Mouse (Mus musculus): ENCODE data around the gene Klf1. TPM values are rescaled to one million over a fixed set of nuclear protein-coding genes. Genes with fewer than 3 reads are reported as not detected.

The Klf1 gene
- polyA plus RNA-seq, 1 experiment from 2014 or later: 149 TPM

- WGBS (ENCODE audit: insufficient replicate concordance): 75% methylated on average over 4 of the region's 4 CpGs
- no peak overlapping the region for H3K27ac ChIP-seq (ENCODE audit: low read depth)
Observed at GRCm38 (mm10) chr8:84873016-84873415, 28.7 kb upstream of the Klf1 start.

DNA sequence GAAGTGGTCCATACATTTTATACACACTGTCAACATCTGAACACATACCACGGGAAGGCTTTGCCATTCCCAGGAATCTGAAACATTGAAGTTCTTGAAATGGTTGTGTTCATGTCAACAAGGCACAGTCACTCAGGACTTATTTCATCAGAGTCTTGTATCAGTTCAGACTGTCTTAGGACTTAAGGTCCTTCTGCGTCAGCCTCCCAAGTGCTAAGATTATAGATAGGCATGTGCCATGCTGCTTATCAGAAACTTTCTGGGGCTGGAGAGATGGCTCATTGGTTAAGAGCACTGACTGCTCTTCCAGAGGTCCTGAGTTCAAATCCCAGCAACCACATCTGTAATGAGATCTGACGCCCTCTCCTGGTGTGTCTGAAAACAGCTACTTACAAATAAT is 27.4 kb upstream of the Klf1 start:
- WGBS (ENCODE audit: insufficient replicate concordance): 61% methylated on average over 3 of the region's 3 CpGs
- no peak overlapping the region for H3K9ac ChIP-seq (replicated peaks)
- ATAC-seq: no peak

More at GRCm38 (mm10) chr8:84873016-84873415, 28.7 kb upstream of the Klf1 start:
- H3K9me3 ChIP-seq (ENCODE audit: low read length): no peaks in the 10 kb centered on the region
- no peaks in the 10 kb centered on the region for H3K27me3 ChIP-seq (ENCODE audit: insufficient read depth, low read length)
- peaks cover 14% of the 10 kb centered on the region for H3K36me3 ChIP-seq (replicated peaks; ENCODE audit: insufficient read depth, low read length)
- ATAC-seq (no peak), DNase-seq (no peak)
- TF ChIP-seq CTCF (IDR thresholded peaks at IDR 0.05; ENCODE audit: low read depth) (no peak), EP300 (IDR thresholded peaks at IDR 0.05; ENCODE audit: low read depth) (no peak)
- peak overlapping the region; percentile 99 for H3K4me2 ChIP-seq (ENCODE audit: low read depth, low read length)
- 0 out of 2 replicates have a peak overlapping the region, but pooled peaks have one; percentile 62 for H3K9ac ChIP-seq (replicated peaks)
- H3K4me1 ChIP-seq (ENCODE audit: insufficient read depth): peaks cover 27% of the 10 kb centered on the region
- H3K4me3 ChIP-seq (ENCODE audit: low read depth, low read length): peak overlapping the region; percentile 52

GRCm38 (mm10) chr8:84877297-84878035 is 24.3 kb upstream of the Klf1 start:
- H3K4me1 ChIP-seq (ENCODE audit: insufficient read depth): peaks cover 19% of the 10 kb centered on the region
- 71% methylated on average over 3 of the region's 3 CpGs for WGBS (ENCODE audit: insufficient replicate concordance)
- peak; percentile 33; the same call in 1 of the 2 replicates for ATAC-seq

More for the DNA sequence above, 27.4 kb upstream of the Klf1 start:
- no peaks in the 10 kb centered on the region for H3K9me3 ChIP-seq (ENCODE audit: low read length)
- no peak overlapping the region; the same call in 1 of the 2 replicates for H3K27ac ChIP-seq (ENCODE audit: low read depth)
- H3K4me3 ChIP-seq (ENCODE audit: low read depth, low read length): no peak overlapping the region
- H3K27me3 ChIP-seq (ENCODE audit: insufficient read depth, low read length): no peaks in the 10 kb centered on the region
- no peak for DNase-seq
- H3K4me2 ChIP-seq (ENCODE audit: low read depth, low read length): no peak overlapping the region
- H3K4me1 ChIP-seq (ENCODE audit: insufficient read depth): peaks cover 27% of the 10 kb centered on the region
- peaks cover 2% of the 10 kb centered on the region; the same call in 1 of the 2 replicates for H3K36me3 ChIP-seq (replicated peaks; ENCODE audit: insufficient read depth, low read length)
- no peak for TF ChIP-seq EP300 (IDR thresholded peaks at IDR 0.05; ENCODE audit: low read depth)
- 0 out of 2 replicates have a peak, but pooled peaks have one; percentile 6 for TF ChIP-seq CTCF (IDR thresholded peaks at IDR 0.05; ENCODE audit: low read depth)

DNA sequence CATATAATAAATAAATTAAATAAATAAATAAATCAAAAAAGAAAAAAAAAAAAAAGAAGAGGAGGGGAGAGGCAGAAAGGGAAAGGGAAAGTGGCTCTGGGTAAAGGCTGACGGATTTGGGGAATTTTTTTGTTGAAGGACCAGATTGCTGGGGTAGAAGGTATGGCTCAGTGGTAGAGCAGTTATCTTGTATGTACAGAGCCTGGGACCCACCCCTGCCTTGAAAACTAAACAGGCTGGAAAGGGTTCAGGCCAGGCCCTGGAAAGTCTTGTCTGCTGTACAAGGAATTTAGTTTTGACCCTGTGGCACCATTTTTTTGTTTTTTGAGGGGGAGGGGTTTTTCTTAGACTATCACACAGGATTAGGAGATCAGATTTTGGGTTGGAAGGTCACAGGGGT is 22.8 kb upstream of the Klf1 start:
- ATAC-seq: no peak

More at GRCm38 (mm10) chr8:84877297-84878035, 24.3 kb upstream of the Klf1 start:
- H3K9ac ChIP-seq (replicated peaks): no peak overlapping the region
- no peaks in the 10 kb centered on the region for H3K27me3 ChIP-seq (ENCODE audit: insufficient read depth, low read length)
- H3K9me3 ChIP-seq (ENCODE audit: low read length): no peaks in the 10 kb centered on the region
- TF ChIP-seq CTCF (IDR thresholded peaks at IDR 0.05; ENCODE audit: low read depth): no peak
- TF ChIP-seq EP300 (IDR thresholded peaks at IDR 0.05; ENCODE audit: low read depth): no peak
- H3K27ac ChIP-seq (ENCODE audit: low read depth): no peak overlapping the region
- no peak overlapping the region for H3K4me3 ChIP-seq (ENCODE audit: low read depth, low read length)
- DNase-seq: no peak
- H3K4me2 ChIP-seq (ENCODE audit: low read depth, low read length): no peak overlapping the region
- no peaks in the 10 kb centered on the region for H3K36me3 ChIP-seq (replicated peaks; ENCODE audit: insufficient read depth, low read length)

DNA sequence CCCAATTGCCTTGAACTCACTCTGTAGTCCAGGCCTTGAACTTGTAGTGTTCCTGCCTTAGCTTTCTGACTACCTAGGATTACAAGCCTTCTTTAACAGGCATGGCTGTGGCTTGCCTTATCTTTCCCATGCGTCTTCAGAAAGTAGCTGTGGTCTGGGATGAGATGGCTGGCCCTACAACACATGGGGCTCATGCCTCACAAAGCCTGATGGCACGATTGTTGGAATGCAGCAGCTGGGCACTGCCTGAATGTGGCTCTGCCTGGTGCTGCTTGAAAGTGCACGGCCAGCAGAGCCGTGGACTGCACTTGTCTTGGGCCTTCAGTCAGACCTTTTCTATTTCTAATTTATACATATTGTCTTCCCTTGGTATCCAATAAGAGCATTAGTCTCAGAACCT is 17.0 kb upstream of the Klf1 start:
- peaks cover 40% of the 10 kb centered on the region for H3K36me3 ChIP-seq (replicated peaks; ENCODE audit: insufficient read depth, low read length)
- no peaks in the 10 kb centered on the region for H3K9me3 ChIP-seq (ENCODE audit: low read length)
- H3K4me1 ChIP-seq (ENCODE audit: insufficient read depth): no peaks in the 10 kb centered on the region
- no peak for DNase-seq
- H3K4me3 ChIP-seq (ENCODE audit: low read depth, low read length): no peak overlapping the region
- H3K27me3 ChIP-seq (ENCODE audit: insufficient read depth, low read length): no peaks in the 10 kb centered on the region
- H3K9ac ChIP-seq (replicated peaks): no peak overlapping the region
- ATAC-seq: no peak
- 61% methylated on average over 4 of the region's 4 CpGs for WGBS (ENCODE audit: insufficient replicate concordance)
- no peak overlapping the region for H3K27ac ChIP-seq (ENCODE audit: low read depth)
- H3K4me2 ChIP-seq (ENCODE audit: low read depth, low read length): no peak overlapping the region
- TF ChIP-seq CTCF (IDR thresholded peaks at IDR 0.05; ENCODE audit: low read depth) (no peak), EP300 (IDR thresholded peaks at IDR 0.05; ENCODE audit: low read depth) (no peak)

More for the DNA sequence above, 22.8 kb upstream of the Klf1 start:
- Histone ChIP-seq H3K27me3 (ENCODE audit: insufficient read depth, low read length) (no peaks in the 10 kb centered on the region), H3K36me3 (replicated peaks; ENCODE audit: insufficient read depth, low read length) (no peaks in the 10 kb centered on the region), H3K4me2 (ENCODE audit: low read depth, low read length) (no peak overlapping the region), H3K9me3 (ENCODE audit: low read length) (no peaks in the 10 kb centered on the region), H3K27ac (ENCODE audit: low read depth) (no peak overlapping the region), H3K9ac (replicated peaks) (no peak overlapping the region), H3K4me3 (ENCODE audit: low read depth, low read length) (no peak overlapping the region), H3K4me1 (ENCODE audit: insufficient read depth) (peaks cover 8% of the 10 kb centered on the region)
- WGBS (ENCODE audit: insufficient replicate concordance): 73% methylated on average over 1 of the region's 1 CpGs
- no peak for DNase-seq
- no peak for TF ChIP-seq CTCF (IDR thresholded peaks at IDR 0.05; ENCODE audit: low read depth)
- TF ChIP-seq EP300 (IDR thresholded peaks at IDR 0.05; ENCODE audit: low read depth): no peak

DNA sequence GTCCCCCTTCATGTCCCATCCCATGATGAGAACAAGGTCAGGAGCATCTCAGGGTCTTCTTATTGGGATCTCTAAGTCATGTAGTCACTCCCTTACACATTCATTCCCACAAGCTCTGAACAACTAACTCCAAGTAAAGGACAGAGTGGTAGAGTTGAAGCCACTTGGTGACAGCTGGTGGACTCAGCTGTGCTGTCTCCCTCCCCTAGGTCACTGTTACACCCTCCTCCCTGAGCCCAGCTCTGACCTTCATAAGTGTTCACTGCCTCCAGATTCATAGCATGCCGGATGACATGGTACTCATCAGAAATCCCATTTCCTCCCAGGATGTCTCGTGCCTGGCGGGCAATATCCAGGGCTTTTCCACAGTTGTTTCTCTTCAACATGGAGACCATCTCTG is 13.4 kb upstream of the Klf1 start:
- Histone ChIP-seq H3K4me2 (ENCODE audit: low read depth, low read length) (no peak overlapping the region), H3K36me3 (replicated peaks; ENCODE audit: insufficient read depth, low read length) (peaks cover 45% of the 10 kb centered on the region), H3K4me1 (ENCODE audit: insufficient read depth) (peaks cover 11% of the 10 kb centered on the region), H3K27ac (ENCODE audit: low read depth) (no peak overlapping the region), H3K9me3 (ENCODE audit: low read length) (no peaks in the 10 kb centered on the region), H3K27me3 (ENCODE audit: insufficient read depth, low read length) (no peaks in the 10 kb centered on the region), H3K4me3 (ENCODE audit: low read depth, low read length) (no peak overlapping the region), H3K9ac (replicated peaks) (no peak overlapping the region)
- 87% methylated on average over 3 of the region's 3 CpGs for WGBS (ENCODE audit: insufficient replicate concordance)
- ATAC-seq: no peak
- no peak for TF ChIP-seq CTCF (IDR thresholded peaks at IDR 0.05; ENCODE audit: low read depth)
- TF ChIP-seq EP300 (IDR thresholded peaks at IDR 0.05; ENCODE audit: low read depth): no peak
- no peak for DNase-seq
